Mouse (Mus musculus): Measurements from ENCODE around the gene Grxcr1. TPM values are rescaled to one million over a fixed set of nuclear protein-coding genes. Genes with fewer than 3 reads are reported as not detected.

The Grxcr1 gene
- polyA plus RNA-seq (2012; rRNA removed) = not detected in 2 replicates

- TF ChIP-seq POLR2A (IDR thresholded peaks at IDR 0.05; ENCODE audit: control insufficient read depth, low read depth, low read length) = no peak
- H3K36me3 ChIP-seq (ENCODE audit: control insufficient read depth, insufficient read depth, low read length) = no peaks in the 10 kb centered on the region
- H3K27ac ChIP-seq (ENCODE audit: control insufficient read depth, insufficient read depth, low read depth, low read length) = no peak within 1 kb of the TSS
- H3K4me1 ChIP-seq (ENCODE audit: control insufficient read depth, insufficient read depth, low read length) = no peaks in the 10 kb centered on the region
- no peak within 1 kb of the TSS for H3K4me3 ChIP-seq (ENCODE audit: control insufficient read depth, low read depth, low read length)
- H3K27me3 ChIP-seq (ENCODE audit: control insufficient read depth, insufficient read depth, low read length) = no peaks in the 10 kb centered on the region
Measured at GRCm38 (mm10) chr5:68031744-68032143, at the start of gene Grxcr1. Gene Grxcr1, plus strand, starts transcription at chr5:68031835.

DNA sequence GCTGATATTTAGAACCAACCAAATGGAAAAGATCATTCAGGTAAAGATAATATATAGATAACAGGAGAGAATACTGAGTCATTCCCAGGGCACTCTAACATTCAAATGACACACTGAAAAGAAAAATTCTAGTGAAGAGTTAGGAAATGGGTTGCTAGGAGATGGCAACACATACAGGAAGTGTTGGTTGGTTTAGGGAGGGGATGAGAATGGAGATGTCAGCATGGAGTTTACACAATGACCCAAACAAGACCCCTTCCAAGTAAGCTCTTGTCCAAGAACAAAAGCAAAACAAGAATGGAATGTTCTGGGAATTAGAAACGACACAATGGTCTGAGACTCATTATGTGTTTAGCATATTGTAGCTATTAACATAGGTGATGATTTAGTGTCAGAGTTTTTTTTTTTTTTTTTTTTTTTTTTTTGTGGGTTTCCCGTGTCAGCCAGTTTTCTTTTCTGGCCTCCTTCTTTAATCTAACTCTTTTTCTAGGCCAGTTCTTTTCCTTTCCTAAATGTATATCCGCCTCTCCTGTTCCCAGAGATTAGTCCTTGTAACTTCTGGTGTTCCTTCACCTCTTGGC, 49.6 kb upstream of the Grxcr1 start:
- H3K4me1 ChIP-seq (ENCODE audit: control insufficient read depth, insufficient read depth, low read length) = no peaks in the 10 kb centered on the region
- H3K27ac ChIP-seq (ENCODE audit: control insufficient read depth, insufficient read depth, low read depth, low read length) = no peak overlapping the region

DNA sequence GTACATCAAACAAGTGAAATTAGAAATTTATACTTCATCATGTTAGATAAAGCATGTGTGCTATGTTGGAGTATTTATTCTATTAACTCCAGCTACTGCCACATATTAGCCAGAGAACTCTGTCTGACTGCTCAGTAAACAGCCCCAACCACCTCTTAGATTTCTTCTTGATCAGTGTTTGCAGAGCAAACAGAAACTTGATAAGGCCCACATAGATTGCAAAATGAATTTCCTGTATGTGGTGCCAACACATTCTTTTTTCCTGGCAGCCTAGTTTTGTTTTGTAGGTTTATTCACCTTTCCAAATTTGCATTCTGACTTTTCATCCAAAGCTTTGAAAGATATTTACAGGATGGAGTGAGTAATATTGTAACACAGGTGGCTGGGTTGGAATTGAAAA, 41.2 kb upstream of the Grxcr1 start:
- Histone ChIP-seq H3K4me1 (ENCODE audit: control insufficient read depth, insufficient read depth, low read length) (no peaks in the 10 kb centered on the region), H3K27me3 (ENCODE audit: control insufficient read depth, insufficient read depth, low read length) (no peaks in the 10 kb centered on the region), H3K36me3 (ENCODE audit: control insufficient read depth, insufficient read depth, low read length) (no peaks in the 10 kb centered on the region), H3K27ac (ENCODE audit: control insufficient read depth, insufficient read depth, low read depth, low read length) (no peak overlapping the region), H3K4me3 (ENCODE audit: control insufficient read depth, low read depth, low read length) (no peak overlapping the region)
- TF ChIP-seq CTCF (IDR thresholded peaks at IDR 0.05; ENCODE audit: control insufficient read depth, insufficient read depth, insufficient replicate concordance, low read depth, low read length) = no peak
- no peak for TF ChIP-seq POLR2A (IDR thresholded peaks at IDR 0.05; ENCODE audit: control insufficient read depth, low read depth, low read length)

More for the DNA sequence above, 49.6 kb upstream of the Grxcr1 start:
- H3K36me3 ChIP-seq (ENCODE audit: control insufficient read depth, insufficient read depth, low read length) = no peaks in the 10 kb centered on the region
- TF ChIP-seq POLR2A (IDR thresholded peaks at IDR 0.05; ENCODE audit: control insufficient read depth, low read depth, low read length) (no peak), CTCF (IDR thresholded peaks at IDR 0.05; ENCODE audit: control insufficient read depth, insufficient read depth, insufficient replicate concordance, low read depth, low read length) (no peak)
- no peak overlapping the region for H3K4me3 ChIP-seq (ENCODE audit: control insufficient read depth, low read depth, low read length)
- H3K27me3 ChIP-seq (ENCODE audit: control insufficient read depth, insufficient read depth, low read length) = no peaks in the 10 kb centered on the region

DNA sequence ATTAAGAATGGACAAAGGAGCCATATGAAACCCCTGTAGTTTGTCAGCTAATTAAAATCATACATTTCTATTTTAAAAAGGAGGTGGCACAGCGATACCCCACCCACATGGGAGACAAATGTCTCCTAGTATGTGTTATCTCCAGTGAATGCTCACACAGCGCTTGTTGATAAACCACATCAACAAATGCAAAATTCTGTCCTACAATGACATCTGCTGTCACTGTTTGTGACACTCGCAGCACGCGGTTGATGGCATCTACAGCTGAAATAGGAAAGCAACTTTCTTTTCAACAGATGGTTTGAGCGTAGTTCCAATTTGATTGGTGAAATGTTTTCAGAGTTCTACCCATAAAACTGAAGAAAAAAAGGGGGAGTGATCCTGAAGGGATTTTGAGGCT, 29.0 kb upstream of the Grxcr1 start:
- no peaks in the 10 kb centered on the region for H3K4me1 ChIP-seq (ENCODE audit: control insufficient read depth, insufficient read depth, low read length)
- TF ChIP-seq CTCF (IDR thresholded peaks at IDR 0.05; ENCODE audit: control insufficient read depth, insufficient read depth, insufficient replicate concordance, low read depth, low read length) (no peak), POLR2A (IDR thresholded peaks at IDR 0.05; ENCODE audit: control insufficient read depth, low read depth, low read length) (no peak)
- H3K27me3 ChIP-seq (ENCODE audit: control insufficient read depth, insufficient read depth, low read length) = no peaks in the 10 kb centered on the region

GRCm38 (mm10) chr5:68003904-68004303, 27.7 kb upstream of the Grxcr1 start:
- TF ChIP-seq CTCF (IDR thresholded peaks at IDR 0.05; ENCODE audit: control insufficient read depth, insufficient read depth, insufficient replicate concordance, low read depth, low read length) (no peak), POLR2A (IDR thresholded peaks at IDR 0.05; ENCODE audit: control insufficient read depth, low read depth, low read length) (no peak)
- no peak overlapping the region for H3K4me3 ChIP-seq (ENCODE audit: control insufficient read depth, low read depth, low read length)
- H3K36me3 ChIP-seq (ENCODE audit: control insufficient read depth, insufficient read depth, low read length) = no peaks in the 10 kb centered on the region
- no peaks in the 10 kb centered on the region for H3K27me3 ChIP-seq (ENCODE audit: control insufficient read depth, insufficient read depth, low read length)
- H3K27ac ChIP-seq (ENCODE audit: control insufficient read depth, insufficient read depth, low read depth, low read length) = no peak overlapping the region
- no peaks in the 10 kb centered on the region for H3K4me1 ChIP-seq (ENCODE audit: control insufficient read depth, insufficient read depth, low read length)

More for the DNA sequence above, 29.0 kb upstream of the Grxcr1 start:
- H3K4me3 ChIP-seq (ENCODE audit: control insufficient read depth, low read depth, low read length) = no peak overlapping the region
- no peak overlapping the region for H3K27ac ChIP-seq (ENCODE audit: control insufficient read depth, insufficient read depth, low read depth, low read length)
- H3K36me3 ChIP-seq (ENCODE audit: control insufficient read depth, insufficient read depth, low read length) = no peaks in the 10 kb centered on the region

DNA sequence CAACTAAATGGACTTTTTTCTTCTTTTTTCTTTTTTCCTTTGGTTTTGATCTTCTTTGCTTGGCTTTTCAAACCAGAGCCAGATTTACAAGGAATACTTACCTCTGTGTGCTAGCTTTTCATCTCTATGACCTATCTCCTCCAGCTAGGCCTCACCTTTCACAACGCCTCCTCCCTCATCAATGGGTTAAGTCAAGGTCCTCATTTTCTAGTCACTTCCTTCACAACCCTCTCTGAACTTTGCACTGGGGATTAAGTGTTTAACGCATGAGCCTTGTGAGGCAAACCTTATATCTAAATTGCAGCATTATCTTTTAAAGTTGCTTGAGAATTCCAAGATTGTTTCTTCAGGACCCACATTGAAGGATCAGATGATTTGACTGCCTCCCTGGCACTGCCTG, 27.2 kb upstream of the Grxcr1 start:
- no peak overlapping the region for H3K4me3 ChIP-seq (ENCODE audit: control insufficient read depth, low read depth, low read length)
- H3K36me3 ChIP-seq (ENCODE audit: control insufficient read depth, insufficient read depth, low read length) = no peaks in the 10 kb centered on the region
- no peaks in the 10 kb centered on the region for H3K27me3 ChIP-seq (ENCODE audit: control insufficient read depth, insufficient read depth, low read length)
- TF ChIP-seq CTCF (IDR thresholded peaks at IDR 0.05; ENCODE audit: control insufficient read depth, insufficient read depth, insufficient replicate concordance, low read depth, low read length) (no peak), POLR2A (IDR thresholded peaks at IDR 0.05; ENCODE audit: control insufficient read depth, low read depth, low read length) (no peak)
- no peak overlapping the region for H3K27ac ChIP-seq (ENCODE audit: control insufficient read depth, insufficient read depth, low read depth, low read length)
- no peaks in the 10 kb centered on the region for H3K4me1 ChIP-seq (ENCODE audit: control insufficient read depth, insufficient read depth, low read length)

GRCm38 (mm10) chr5:68007074-68007473, 24.6 kb upstream of the Grxcr1 start:
- Histone ChIP-seq H3K4me3 (ENCODE audit: control insufficient read depth, low read depth, low read length) (no peak overlapping the region), H3K4me1 (ENCODE audit: control insufficient read depth, insufficient read depth, low read length) (no peaks in the 10 kb centered on the region), H3K27ac (ENCODE audit: control insufficient read depth, insufficient read depth, low read depth, low read length) (no peak overlapping the region), H3K27me3 (ENCODE audit: control insufficient read depth, insufficient read depth, low read length) (no peaks in the 10 kb centered on the region), H3K36me3 (ENCODE audit: control insufficient read depth, insufficient read depth, low read length) (no peaks in the 10 kb centered on the region)
- TF ChIP-seq POLR2A (IDR thresholded peaks at IDR 0.05; ENCODE audit: control insufficient read depth, low read depth, low read length) = no peak
- TF ChIP-seq CTCF (IDR thresholded peaks at IDR 0.05; ENCODE audit: control insufficient read depth, insufficient read depth, insufficient replicate concordance, low read depth, low read length) = no peak

- TF ChIP-seq CTCF (IDR thresholded peaks at IDR 0.05; ENCODE audit: control insufficient read depth, insufficient read depth, insufficient replicate concordance, low read depth, low read length) (no peak), POLR2A (IDR thresholded peaks at IDR 0.05; ENCODE audit: control insufficient read depth, low read depth, low read length) (no peak)
- Histone ChIP-seq H3K4me3 (ENCODE audit: control insufficient read depth, low read depth, low read length) (no peak overlapping the region), H3K27me3 (ENCODE audit: control insufficient read depth, insufficient read depth, low read length) (no peaks in the 10 kb centered on the region), H3K36me3 (ENCODE audit: control insufficient read depth, insufficient read depth, low read length) (no peaks in the 10 kb centered on the region), H3K4me1 (ENCODE audit: control insufficient read depth, insufficient read depth, low read length) (no peaks in the 10 kb centered on the region), H3K27ac (ENCODE audit: control insufficient read depth, insufficient read depth, low read depth, low read length) (no peak overlapping the region)
Measured at GRCm38 (mm10) chr5:68011569-68011968, 20.1 kb upstream of the Grxcr1 start.

All from testis, adult 2 months (tissue).